Mouse (Mus musculus) erythroblast, adult 5-6 weeks (primary cell): ENCODE measurements around the gene Csgalnact2. TPM values are rescaled to one million over a fixed set of nuclear protein-coding genes. Genes with fewer than 3 reads are reported as not detected.

Experiments
- ATAC-seq: replicated peaks from 2 replicates; pipeline ENCODE4 v1.8.0; 2016; ENCODE audit warnings: moderate number of reproducible peaks, mild to moderate bottlenecking, moderate TSS enrichment, inconsistent platforms; ENCODE audit not compliant: poor library complexity, low FRiP score, severe bottlenecking
- total RNA-seq, 2 experiments: library from RNA; stranded (forward) in 1 of 2; stranded (reverse) in 1 of 2; fragments of 150-400 nt in 1 of 2; fragments of 200-764, 138-1000 nt in 1 of 2; gene quantifications; 2 replicates each; pipeline versions ENCODE4 v1.2.3 to v1.2.4; 2015 to 2017; ENCODE audit warnings: low replicate concordance in 2 of 2

Gene Csgalnact2
- total RNA-seq, 2 experiments from 2014 or later, result 42.8 to 63.2 TPM

DNA sequence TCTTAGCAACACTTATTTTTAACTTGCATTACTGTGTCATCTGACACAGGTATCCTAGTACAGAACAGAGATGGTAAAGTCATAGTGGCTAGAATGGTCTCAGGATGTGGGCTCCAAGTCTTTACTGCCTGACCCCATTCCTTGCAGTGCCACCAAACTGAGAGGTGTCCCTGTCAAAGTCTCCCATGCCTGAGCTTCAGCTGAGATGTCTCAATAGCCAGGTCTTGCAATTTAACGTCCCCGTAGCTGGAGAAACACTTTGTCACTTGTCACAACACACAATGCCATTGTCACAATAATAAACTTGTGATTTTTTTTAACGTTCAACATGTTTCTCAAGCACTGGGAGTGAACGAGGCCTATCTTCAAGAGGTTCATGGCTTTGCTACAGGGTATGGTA, 11.2 kb upstream of the Csgalnact2 start:
- no peak for ATAC-seq

DNA sequence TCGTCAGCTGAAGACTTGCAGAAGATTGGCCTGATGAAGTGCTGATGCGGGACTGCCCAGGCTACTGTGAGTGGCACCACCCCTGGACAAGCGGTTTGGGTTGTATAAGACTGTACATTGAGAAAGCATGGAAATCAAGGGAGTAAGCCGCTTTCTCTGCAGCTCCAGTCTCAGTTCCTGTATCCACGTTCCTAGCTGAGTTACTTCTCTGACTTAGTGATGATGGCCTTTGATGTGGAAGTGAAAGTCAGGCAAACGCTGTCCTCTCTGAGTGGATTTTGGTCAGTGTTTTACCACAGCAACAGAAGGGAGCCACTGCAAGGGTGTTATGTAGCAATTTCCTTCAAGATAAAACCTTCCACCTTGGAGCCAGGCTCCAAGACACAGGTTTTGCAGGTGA, 2.0 kb upstream of the Csgalnact2 start:
- no peak for ATAC-seq

DNA sequence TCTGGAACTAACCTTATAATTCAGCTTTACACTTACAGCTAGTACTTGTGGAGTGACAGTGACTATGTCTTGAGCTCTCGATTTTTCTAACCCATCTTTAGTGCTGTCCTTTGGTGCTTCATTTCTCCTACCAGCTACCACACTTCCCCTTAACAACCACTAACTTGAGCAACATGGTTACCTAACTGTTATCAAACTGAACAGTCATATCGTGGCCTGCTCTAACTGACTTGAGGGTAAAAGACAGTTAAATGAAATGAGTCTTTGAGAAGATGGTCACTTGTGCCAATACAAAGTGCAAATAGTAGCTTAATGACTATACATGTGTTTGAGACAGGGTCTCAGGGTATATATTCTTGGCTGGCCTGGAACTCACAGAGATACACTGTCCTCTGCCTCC, 1.8 kb downstream of the Csgalnact2 start:
- no peak for ATAC-seq

DNA sequence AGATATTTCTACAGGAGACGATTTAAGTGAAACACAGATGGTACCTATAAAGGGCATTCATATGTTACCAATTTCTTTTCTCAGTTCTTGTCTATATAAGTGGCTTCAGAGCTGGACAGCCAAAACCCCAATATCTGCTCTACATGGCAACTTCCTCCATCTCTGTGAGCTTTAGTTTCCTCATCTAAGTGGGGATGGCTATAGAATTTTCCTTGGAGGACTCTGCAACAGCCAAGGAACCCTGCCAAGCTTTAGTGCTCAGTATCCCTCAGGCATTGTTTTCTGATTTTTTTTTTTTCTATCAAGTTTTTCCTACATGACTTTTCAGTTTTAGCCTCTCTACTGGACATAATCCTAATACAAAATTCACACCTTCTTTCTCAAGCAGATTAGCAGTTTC, 4.5 kb downstream of the Csgalnact2 start:
- ATAC-seq, result no peak

GRCm38 (mm10) chr6:118130022-118130421, 8.9 kb downstream of the Csgalnact2 start:
- no peak for ATAC-seq

DNA sequence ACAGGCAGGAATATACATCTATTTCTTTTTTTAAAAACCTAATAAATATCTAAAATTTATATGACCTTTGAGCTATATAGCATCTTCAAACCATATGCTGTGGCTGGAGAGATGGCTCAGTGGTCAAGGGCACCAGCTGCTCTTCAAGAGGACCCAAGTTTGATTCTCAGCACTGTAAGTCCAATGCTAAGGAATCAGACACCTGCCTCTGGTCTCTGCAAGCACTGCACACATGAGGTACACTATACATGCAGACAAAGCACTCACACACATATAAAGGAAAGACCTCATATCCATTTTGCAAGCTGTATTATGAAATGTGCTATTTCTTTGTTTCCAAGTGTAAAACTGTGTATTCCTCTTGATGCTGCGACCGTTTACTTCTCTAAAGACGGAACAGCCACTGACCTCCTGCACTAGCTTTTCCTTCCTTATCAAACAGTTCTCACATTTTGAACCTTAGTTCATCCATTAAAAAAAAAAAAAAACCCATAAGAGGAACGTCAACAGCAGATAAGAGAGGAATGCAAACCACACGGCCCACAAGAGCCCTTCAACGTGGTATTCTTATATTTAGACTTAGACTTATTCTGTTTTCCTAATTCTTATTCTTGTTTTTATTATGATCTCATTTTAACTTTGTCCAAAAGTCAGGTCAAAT, 11.0 kb downstream of the Csgalnact2 start:
- peak; percentile 74 for ATAC-seq

DNA sequence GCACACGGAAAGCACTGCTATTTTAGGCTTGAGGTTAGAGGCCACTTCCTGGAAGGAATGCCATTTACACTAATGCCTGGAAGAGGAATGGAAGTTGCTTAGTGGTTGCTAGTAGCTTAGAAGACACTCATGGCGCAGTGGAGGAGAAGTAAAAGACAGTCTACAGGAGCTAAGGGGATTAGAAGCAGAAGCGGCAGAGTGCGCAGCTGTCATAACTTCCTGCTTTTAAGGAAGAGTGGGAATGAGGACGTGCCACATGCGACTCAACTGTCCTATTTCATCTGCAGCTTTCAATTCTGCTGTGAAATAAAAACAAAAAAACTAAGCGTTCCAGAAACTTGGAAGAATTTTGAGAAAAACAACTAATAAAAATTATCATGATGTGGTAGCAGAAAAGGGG, 11.7 kb downstream of the Csgalnact2 start:
- ATAC-seq, result no peak

GRCm38 (mm10) chr6:118126577-118126976, 12.4 kb downstream of the Csgalnact2 start:
- ATAC-seq, result no peak

GRCm38 (mm10) chr6:118122767-118123166, 16.2 kb downstream of the Csgalnact2 start:
- ATAC-seq, result no peak

DNA sequence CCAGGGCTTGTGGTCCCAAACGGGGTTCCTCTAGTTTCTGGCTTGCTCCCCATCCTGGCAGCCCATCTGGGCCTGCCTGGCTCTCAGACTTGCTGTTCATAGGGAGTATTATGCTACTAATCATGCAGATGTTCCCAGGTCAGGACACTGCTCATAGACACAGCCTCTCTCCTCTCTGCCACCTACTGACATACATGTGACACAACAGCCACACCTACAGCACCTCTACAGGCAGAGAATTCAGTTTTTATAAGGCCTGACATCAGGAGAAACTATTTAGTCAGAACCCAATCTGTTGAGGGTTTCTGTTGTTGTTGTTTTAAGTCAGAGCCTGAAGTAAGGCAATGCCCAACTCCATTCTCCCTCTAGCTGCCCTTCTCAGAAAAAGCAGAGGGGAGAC, 27.1 kb downstream of the Csgalnact2 start:
- no peak for ATAC-seq

DNA sequence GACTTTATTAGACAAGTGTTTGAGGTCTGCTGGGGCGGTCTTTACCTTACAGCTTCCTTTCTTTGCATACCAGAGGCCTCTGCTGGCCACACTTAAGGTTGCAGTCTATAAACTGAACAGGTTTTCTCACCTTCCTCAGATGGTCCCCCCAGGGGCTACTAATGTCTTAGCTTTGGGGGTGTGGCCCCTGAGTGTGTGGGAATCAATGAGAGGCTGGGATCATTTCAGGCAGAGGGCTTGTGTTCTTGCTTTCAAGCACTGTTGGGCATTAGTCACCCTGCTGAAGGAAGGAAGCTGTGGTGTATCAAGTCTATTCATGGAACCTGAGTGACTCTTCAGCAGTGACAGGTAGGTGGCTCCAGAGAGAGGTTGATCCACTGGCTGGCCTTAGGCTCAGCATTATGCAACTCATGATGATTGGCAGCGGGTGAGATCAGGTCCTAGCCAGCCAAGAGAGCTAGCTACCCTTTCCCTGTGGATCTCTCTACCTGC, 39.6 kb downstream of the Csgalnact2 start:
- no peak for ATAC-seq

- no peak for ATAC-seq
Observed at GRCm38 (mm10) chr6:118097765-118098365, 41.1 kb downstream of the Csgalnact2 start.

- ATAC-seq, result no peak
Observed at GRCm38 (mm10) chr6:118090827-118091226, 48.1 kb downstream of the Csgalnact2 start.

GRCm38 (mm10) chr6:118088750-118089440, 50.0 kb downstream of the Csgalnact2 start:
- ATAC-seq, result no peak

DNA sequence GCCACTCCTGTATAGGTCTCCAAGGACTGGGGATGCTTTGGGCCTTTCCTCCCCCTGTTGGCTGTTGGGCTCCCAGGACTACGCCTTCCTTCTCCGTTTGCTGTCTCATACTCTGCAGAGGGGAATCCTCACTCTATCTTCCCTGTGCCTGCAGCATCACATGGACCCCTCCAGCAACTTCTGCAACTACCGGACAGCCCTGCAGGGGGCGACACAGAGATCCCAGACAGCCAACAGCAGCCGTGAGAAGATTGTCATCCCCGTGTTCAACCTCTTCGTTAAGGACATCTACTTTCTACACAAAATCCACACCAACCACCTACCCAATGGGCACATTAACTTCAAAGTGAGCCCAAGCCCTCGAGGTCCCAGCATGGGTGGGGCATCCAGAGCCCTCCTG, 51.0 kb downstream of the Csgalnact2 start:
- ATAC-seq, result 0 out of 2 replicates have a peak, but pooled peaks have one; percentile 28

DNA sequence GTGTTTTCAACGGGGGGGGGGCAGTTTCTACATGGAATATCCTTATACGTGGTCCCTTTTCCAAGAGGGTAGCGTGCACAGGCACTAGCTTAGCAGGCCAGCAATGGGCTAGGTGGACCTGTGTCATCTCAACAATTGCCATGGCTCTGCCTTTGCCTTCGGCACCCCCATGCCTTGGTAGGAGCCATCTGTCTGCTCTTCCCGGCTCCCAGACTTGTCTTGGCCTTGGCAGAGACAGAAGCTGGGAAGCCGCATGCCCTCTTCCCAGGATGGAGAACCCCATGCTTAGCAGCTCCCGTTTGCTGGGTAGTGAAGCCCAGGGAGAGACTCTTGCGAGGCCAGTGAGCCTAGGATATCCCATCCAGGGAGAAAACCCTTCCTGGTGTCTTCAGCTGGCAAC, 54.3 kb downstream of the Csgalnact2 start:
- ATAC-seq, result no peak

DNA sequence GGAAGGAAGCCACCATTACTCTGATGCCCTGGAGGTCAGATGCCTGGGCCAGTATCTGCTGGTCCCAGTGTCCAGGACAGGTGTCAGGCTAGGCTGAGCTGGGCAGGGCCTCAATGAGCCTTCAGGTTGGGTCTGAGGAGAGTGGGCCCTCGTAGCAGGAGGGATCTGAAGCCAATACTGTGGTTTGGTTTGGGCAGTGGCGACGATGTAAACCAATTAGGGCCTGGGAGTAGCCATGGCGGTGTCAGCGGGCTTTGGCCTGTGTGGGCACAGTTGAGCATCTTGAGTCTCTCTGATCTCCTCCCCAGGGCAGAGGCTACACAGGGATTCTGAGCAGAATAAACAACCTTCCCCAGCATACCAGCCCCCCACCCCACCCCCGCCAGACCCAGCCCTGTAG, 55.3 kb downstream of the Csgalnact2 start:
- no peak for ATAC-seq

- no peak for ATAC-seq
Observed at GRCm38 (mm10) chr6:118082384-118082783, 56.6 kb downstream of the Csgalnact2 start.

DNA sequence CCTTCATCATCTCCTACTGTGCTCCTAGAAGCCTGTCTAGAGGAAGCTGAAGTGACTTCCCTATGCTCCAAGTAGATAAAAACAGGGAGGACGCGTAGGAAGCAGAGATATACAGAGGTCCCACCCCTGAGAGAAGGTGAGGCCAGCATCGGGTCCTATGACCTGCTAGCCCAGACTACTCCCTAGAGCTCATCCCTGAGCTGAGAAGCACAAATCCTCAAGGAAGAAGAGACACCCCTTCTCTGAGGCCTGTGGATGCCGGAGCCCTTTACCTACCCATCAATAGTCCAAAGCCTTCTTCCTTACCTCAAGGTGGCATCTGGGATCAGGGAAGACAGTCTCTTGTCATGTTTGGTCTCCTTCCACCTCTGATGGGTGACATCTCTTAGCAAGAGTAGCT, 58.2 kb downstream of the Csgalnact2 start:
- no peak for ATAC-seq

- ATAC-seq, result no peak
Observed at GRCm38 (mm10) chr6:118079762-118080465, 59.0 kb downstream of the Csgalnact2 start.
